Mouse (Mus musculus) activated CD4-positive, CD25-positive, alpha-beta regulatory T cell (primary cell): Measurements from ENCODE around the gene Zfp965. TPM values are rescaled to one million over a fixed set of nuclear protein-coding genes. Genes with fewer than 3 reads are reported as not detected.

Experiments
- polyA plus RNA-seq, 2 experiments: library from polyadenylated mRNA; unstranded; fragments of 100-300 nt; shearing (Covaris generic); gene quantifications; one replicate each; pipeline ENCODE4 v1.2.1; 2017

The Zfp965 gene
- 1 to 10 TPM; 5.8 to 7.7 TPM for polyA plus RNA-seq

GRCm38 (mm10) chr2:175469685-175470084 is at the start of gene Zfp965:
Zfp965 (plus strand) TSS chr2:175469985.

GRCm38 (mm10) chr2:175435707-175436106 is 34.1 kb upstream of the Zfp965 start, which contains the start of gene Gm4724:
Gm4724 (minus strand) TSS chr2:175435807.

Other genes starting within 250 kb of the Zfp965 start
- gene Gm14440, start 194.9 kb upstream of the Zfp965 start, polyA plus RNA-seq, result 1 to 10 TPM; 1.0 to 2.4 TPM
- gene Gm4631, start 131.8 kb upstream of the Zfp965 start, polyA plus RNA-seq, result 1 to 10 TPM; 7.7 to 9.1 TPM
- 1 to 10 TPM; 1.5 to 3.8 TPM for gene Zfp968, start 97.5 kb upstream of the Zfp965 start, polyA plus RNA-seq
- gene Gm4724, start 34.2 kb upstream of the Zfp965 start, polyA plus RNA-seq, result 10 to 100 TPM in 1 of 2 experiments, 1 to 10 TPM in 1; 6.8 to 16.6 TPM
- gene Gm11007, start 174.0 kb downstream of the Zfp965 start, polyA plus RNA-seq, result 10 to 100 TPM in 1 of 2 experiments, 1 to 10 TPM in 1; 9.5 to 10.3 TPM
- 1 to 10 TPM in 1 of 2 experiments, not detected in 1; 2.8 TPM for gene Zfp969, start 233.7 kb downstream of the Zfp965 start, polyA plus RNA-seq